Mouse (Mus musculus) ES-Bruce4 (cell line): ENCODE data around the gene Csnk1d.

Source experiments
- CTCF ChIP-seq: IDR thresholded peaks from one replicate; pipeline ENCODE4 v1.8.1; 2011; ENCODE audit warnings: low read depth, low read length
- POLR2A ChIP-seq: IDR thresholded peaks from one replicate; pipeline ENCODE4 v1.8.1; 2011; ENCODE audit warnings: low read length; ENCODE audit not compliant: insufficient read depth

GRCm38 (mm10) chr11:120939712-120940341 is 51.3 kb downstream of the Csnk1d start:
- no peak for TF ChIP-seq POLR2A
- no peak for TF ChIP-seq CTCF
